Mouse (Mus musculus) lung, adult 2 months (tissue): ENCODE measurements around the gene Ret.

Experiments used
- CTCF ChIP-seq: fragments of 200-500 bp; IDR thresholded peaks from 2 replicates; pipeline ENCODE4 v1.5.1; 2011; ENCODE audit warnings: mild to moderate bottlenecking, low read length, control low read depth; ENCODE audit not compliant: insufficient read depth
- POLR2A ChIP-seq: fragments of 200-500 bp; IDR thresholded peaks from 2 replicates; pipeline ENCODE4 v1.6.1; 2011; ENCODE audit warnings: low read depth, mild to moderate bottlenecking, control low read depth, low read length, borderline replicate concordance; ENCODE audit errors: extremely low read depth

- TF ChIP-seq POLR2A (no peak), CTCF (no peak)
Observed at GRCm38 (mm10) chr6:118197440-118197975, at the start of gene Ret.
